Mouse (Mus musculus) bone marrow, adult 2 months (tissue): ENCODE measurements around the gene Gm10799.
"Not testable (repeated sequence)": the region's sequence is repeated elsewhere in the genome, so short reads cannot be mapped to it uniquely, and the experiment has no call there.

ENCODE experiments used
- CTCF ChIP-seq: fragments of 200-500 bp; IDR thresholded peaks from 2 replicates; pipeline ENCODE4 v1.5.1; 2011; ENCODE audit warnings: low read length, control low read depth; ENCODE audit not compliant: control insufficient read depth, insufficient read depth
- POLR2A ChIP-seq: fragments of 200-500 bp; IDR thresholded peaks from 2 replicates; pipeline ENCODE4 v1.6.1; 2011; ENCODE audit warnings: low read depth, mild to moderate bottlenecking, control low read depth, low read length, borderline replicate concordance; ENCODE audit not compliant: control insufficient read depth

DNA sequence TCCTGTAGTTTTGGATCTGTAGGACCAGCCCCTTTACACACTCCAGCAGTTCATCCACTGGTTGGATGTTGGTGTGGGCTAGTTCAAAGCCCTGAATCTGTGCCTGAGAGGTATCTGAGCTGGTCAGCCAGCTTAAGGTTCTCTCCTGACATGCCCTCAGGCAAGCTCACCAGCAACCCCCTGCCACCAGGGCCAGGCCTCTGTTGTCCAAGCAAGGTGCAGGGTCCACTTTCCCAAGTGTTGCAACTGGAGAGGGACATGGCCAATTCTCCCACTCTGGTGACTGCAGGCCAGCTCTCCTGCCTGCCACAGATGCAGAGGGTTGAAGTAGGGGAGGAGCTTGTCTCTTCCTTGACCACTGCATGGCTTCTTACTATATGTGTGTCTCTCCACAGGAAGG is 15.7 kb upstream of the Gm10799 start:
- TF ChIP-seq POLR2A, CTCF: not testable (repeated sequence)
